Mouse (Mus musculus): ENCODE results near the gene Mcm2.

- no peak for TF ChIP-seq CTCF (conservative IDR thresholded peaks at IDR 0.05; ENCODE audit: insufficient read depth, insufficient read length, low read depth, low read length)
- TF ChIP-seq POLR2A (IDR thresholded peaks at IDR 0.05; ENCODE audit: low read depth, low read length): no peak
Measured at GRCm38 (mm10) chr6:88895943-88896342, 2.6 kb downstream of the Mcm2 start.
